Mouse (Mus musculus) midbrain, embryonic 14.5 days (tissue): Measurements from ENCODE around the gene Slc30a7. TPM values are rescaled to one million over a fixed set of nuclear protein-coding genes. Genes with fewer than 3 reads are reported as not detected.
A peak's percentile ranks its signal among the peaks of the same experiment; 100 is the strongest.

Source experiments
- ATAC-seq: fragments of 200-750 bp; cut with Nextera tagmentation; 2 replicates; pipeline ENCODE4 v1.8.0; 2017; ENCODE audit warnings: moderate number of reproducible peaks, moderate library complexity; ENCODE audit not compliant: low FRiP score, low TSS enrichment
- DNase-seq: peaks from one replicate; pipeline ENCODE4 v3.0.0-alpha.2; 2015
- H3K27ac ChIP-seq: fragments of 300-500 bp; sonication (generic); replicated peaks from 2 replicates; pipeline ENCODE4 v1.5.1; 2014; ENCODE audit warnings: mild to moderate bottlenecking, low read depth, low read length, moderate library complexity
- H3K27me3 ChIP-seq: fragments of 300-500 bp; sonication (generic); 2 replicates; pipeline ENCODE4 v1.6.1; 2014; ENCODE audit warnings: low read length, control low read depth, mixed read lengths; ENCODE audit not compliant: control insufficient read depth, insufficient read depth
- H3K36me3 ChIP-seq: fragments of 300-500 bp; sonication (generic); 2 replicates; pipeline ENCODE4 v1.6.1; 2014; ENCODE audit warnings: low read length, control low read depth; ENCODE audit not compliant: control insufficient read depth, insufficient read depth
- H3K4me1 ChIP-seq: fragments of 300-500 bp; sonication (generic); 2 replicates; pipeline ENCODE4 v1.6.1; 2014; ENCODE audit warnings: mild to moderate bottlenecking, antibody characterized with exemption, low read length, control low read depth; ENCODE audit not compliant: control insufficient read depth, insufficient read depth
- H3K4me2 ChIP-seq: fragments of 300-500 bp; sonication (generic); 2 replicates; pipeline ENCODE4 v1.6.1; 2014; ENCODE audit warnings: mild to moderate bottlenecking, low read length, moderate library complexity
- H3K4me3 ChIP-seq: fragments of 300-500 bp; sonication (generic); replicated peaks from 2 replicates; pipeline ENCODE4 v1.5.1; 2014; ENCODE audit warnings: low read depth, low read length
- H3K9ac ChIP-seq: fragments of 300-500 bp; sonication (generic); replicated peaks from 2 replicates; pipeline ENCODE4 v1.6.1; 2014; ENCODE audit warnings: mild to moderate bottlenecking, low read length, moderate library complexity
- H3K9me3 ChIP-seq: fragments of 300-500 bp; sonication (generic); 2 replicates; pipeline ENCODE4 v1.6.1; 2016; ENCODE audit warnings: low read length, control low read depth, mixed read lengths; ENCODE audit not compliant: control insufficient read depth
- WGBS: fragments of 180-500 bp; shearing (Covaris S2); extraction: QIAGEN DNeasy Blood & Tissue Kit; methylation state at CpG from one replicate; pipeline ENCODE4 v1.1.7; 2014; 5-methylcytosine and 5-hydroxymethylcytosine counted together
- polyA plus RNA-seq: library from polyadenylated mRNA; unstranded; fragments of >200 nt; fragmentation: Nextera tagmentation; extraction: Ambion mirVana; gene quantifications from 2 replicates; pipeline ENCODE4 v1.2.1, GENCODE M21; 2014

Slc30a7 gene
- polyA plus RNA-seq, 1 experiment from 2014 or later = 26.8 TPM

- Histone ChIP-seq H3K27ac (peak overlapping the region; percentile 89), H3K4me3 (peak overlapping the region; percentile 82), H3K4me2 (peak overlapping the region; percentile 96), H3K9me3 (no peaks in the 10 kb centered on the region), H3K36me3 (peaks cover 16% of the 10 kb centered on the region), H3K27me3 (no peaks in the 10 kb centered on the region), H3K9ac (peak overlapping the region; percentile 79), H3K4me1 (peaks cover 28% of the 10 kb centered on the region)
- 9% methylated on average over 12 of the region's 12 CpGs for WGBS
- ATAC-seq = no peak
- peak; percentile 44 for DNase-seq
These were observed 775 bp downstream of the Slc30a7 start for GRCm38 (mm10) chr3:116006284-116006977.

- Histone ChIP-seq H3K27ac (no peak overlapping the region), H3K4me1 (no peaks in the 10 kb centered on the region), H3K9ac (no peak overlapping the region), H3K4me3 (no peak overlapping the region), H3K4me2 (no peak overlapping the region), H3K27me3 (no peaks in the 10 kb centered on the region), H3K9me3 (no peaks in the 10 kb centered on the region), H3K36me3 (peaks cover 29% of the 10 kb centered on the region)
- 92% methylated on average over 5 of the region's 5 CpGs for WGBS
- ATAC-seq (no peak), DNase-seq (no peak)
These were observed 10.3 kb downstream of the Slc30a7 start for GRCm38 (mm10) chr3:115996929-115997328.

- no peak overlapping the region for H3K4me3 ChIP-seq
- no peak for DNase-seq
- peaks cover 35% of the 10 kb centered on the region for H3K36me3 ChIP-seq
- no peak overlapping the region for H3K9ac ChIP-seq
- no peak overlapping the region for H3K4me2 ChIP-seq
- no peaks in the 10 kb centered on the region for H3K27me3 ChIP-seq
- H3K9me3 ChIP-seq = no peaks in the 10 kb centered on the region
- ATAC-seq = no peak
- H3K4me1 ChIP-seq = no peaks in the 10 kb centered on the region
- no peak overlapping the region for H3K27ac ChIP-seq
- 87% methylated on average over 10 of the region's 10 CpGs for WGBS
These were observed 14.2 kb downstream of the Slc30a7 start for GRCm38 (mm10) chr3:115993025-115993424.

- no peaks in the 10 kb centered on the region for H3K4me1 ChIP-seq
- no peaks in the 10 kb centered on the region for H3K9me3 ChIP-seq
- H3K9ac ChIP-seq = no peak overlapping the region
- DNase-seq (no peak), ATAC-seq (no peak)
- no peak overlapping the region for H3K4me3 ChIP-seq
- H3K4me2 ChIP-seq = no peak overlapping the region
- 91% methylated on average over 4 of the region's 4 CpGs for WGBS
- no peaks in the 10 kb centered on the region for H3K27me3 ChIP-seq
- no peak overlapping the region for H3K27ac ChIP-seq
- H3K36me3 ChIP-seq = peaks cover 32% of the 10 kb centered on the region
These were observed 14.6 kb downstream of the Slc30a7 start for GRCm38 (mm10) chr3:115992588-115992987.

- DNase-seq (no peak), ATAC-seq (no peak)
- Histone ChIP-seq H3K36me3 (peaks cover 34% of the 10 kb centered on the region), H3K9ac (no peak overlapping the region), H3K4me3 (no peak overlapping the region), H3K4me1 (no peaks in the 10 kb centered on the region), H3K4me2 (no peak overlapping the region), H3K27ac (no peak overlapping the region), H3K27me3 (no peaks in the 10 kb centered on the region), H3K9me3 (no peaks in the 10 kb centered on the region)
- WGBS = 89% methylated on average over 4 of the region's 4 CpGs
These were observed 15.1 kb downstream of the Slc30a7 start for GRCm38 (mm10) chr3:115992103-115992502.

- no peak overlapping the region for H3K27ac ChIP-seq
- peaks cover 78% of the 10 kb centered on the region for H3K36me3 ChIP-seq
- no peaks in the 10 kb centered on the region for H3K27me3 ChIP-seq
- H3K9me3 ChIP-seq = no peaks in the 10 kb centered on the region
- ATAC-seq = no peak
- H3K4me2 ChIP-seq = no peak overlapping the region
- H3K4me1 ChIP-seq = no peaks in the 10 kb centered on the region
- no peak overlapping the region for H3K4me3 ChIP-seq
- H3K9ac ChIP-seq = no peak overlapping the region
- 83% methylated on average over 9 of the region's 9 CpGs for WGBS
- DNase-seq = peak; percentile 26
These were observed 21.9 kb downstream of the Slc30a7 start for GRCm38 (mm10) chr3:115985183-115985892.

GRCm38 (mm10) chr3:115984653-115985052 is 22.6 kb downstream of the Slc30a7 start:
- no peaks in the 10 kb centered on the region for H3K9me3 ChIP-seq

GRCm38 (mm10) chr3:115983217-115983616 is 24.0 kb downstream of the Slc30a7 start:
- Histone ChIP-seq H3K4me2 (no peak overlapping the region), H3K9ac (no peak overlapping the region), H3K4me1 (no peaks in the 10 kb centered on the region), H3K9me3 (no peaks in the 10 kb centered on the region), H3K36me3 (peaks cover 71% of the 10 kb centered on the region), H3K27ac (no peak overlapping the region), H3K27me3 (no peaks in the 10 kb centered on the region), H3K4me3 (no peak overlapping the region)
- no peak for DNase-seq
- ATAC-seq = no peak
- 97% methylated on average over 8 of the region's 8 CpGs for WGBS

More at GRCm38 (mm10) chr3:115984653-115985052, 22.6 kb downstream of the Slc30a7 start:
- Histone ChIP-seq H3K4me2 (no peak overlapping the region), H3K27me3 (no peaks in the 10 kb centered on the region), H3K36me3 (peaks cover 75% of the 10 kb centered on the region), H3K4me1 (no peaks in the 10 kb centered on the region), H3K4me3 (no peak overlapping the region), H3K9ac (no peak overlapping the region), H3K27ac (no peak overlapping the region)
- 97% methylated on average over 9 of the region's 9 CpGs for WGBS
- ATAC-seq (no peak), DNase-seq (no peak)

GRCm38 (mm10) chr3:115979000-115979399 is 28.2 kb downstream of the Slc30a7 start:
- no peak overlapping the region for H3K4me3 ChIP-seq
- peak; percentile 81 for DNase-seq
- no peaks in the 10 kb centered on the region for H3K27me3 ChIP-seq
- H3K9ac ChIP-seq = no peak overlapping the region
- no peaks in the 10 kb centered on the region for H3K9me3 ChIP-seq
- peaks cover 70% of the 10 kb centered on the region for H3K36me3 ChIP-seq
- H3K27ac ChIP-seq = no peak overlapping the region
- ATAC-seq = no peak
- 45% methylated on average over 1 of the region's 1 CpGs for WGBS
- H3K4me1 ChIP-seq = no peaks in the 10 kb centered on the region
- no peak overlapping the region for H3K4me2 ChIP-seq
